Mouse (Mus musculus): ENCODE results near the gene Fbn1.

Gene Fbn1

DNA sequence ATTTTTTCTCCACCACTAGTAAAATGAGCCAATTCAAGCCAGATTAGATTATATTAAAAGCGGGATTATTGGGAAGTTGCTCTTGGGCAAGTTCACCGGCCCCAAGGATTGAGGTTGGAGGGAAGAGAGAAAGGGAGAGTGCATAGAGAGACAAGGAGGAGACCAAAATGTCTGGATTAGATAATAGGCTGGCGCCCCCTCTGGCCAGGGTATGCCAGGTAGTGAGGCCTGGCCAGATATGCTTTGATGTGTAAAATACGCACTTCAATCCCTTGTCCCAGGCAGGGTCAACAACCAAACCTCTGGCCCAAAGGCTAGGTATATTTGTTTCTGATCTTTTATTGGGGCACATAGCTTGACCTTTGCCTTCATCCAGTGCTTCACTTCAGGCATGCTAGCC, 256.0 kb downstream of the Fbn1 start:
- in situ Hi-C loops (cut with MboI, MseI), result loop anchor here in 1 of 2 experiments (10.0 kb wide), 1 partner anchor 1413 kb away; no protein-coding TSS in a partner anchor

Data from T-helper 17 cell (primary cell).